ENCODE assay signal across 8 mouse cellular contexts in genomic region chr7:30169583-30170282, GRCm38 (mm10). TPM values are rescaled to one million over a fixed set of nuclear protein-coding genes. Genes with fewer than 3 reads are reported as not detected.
DNase-seq lines count a peak whose midpoint lies in the region; ATAC-seq lines count a peak whose summit lies in the region.

TSS of gene Zfp146 (minus strand) at chr7:30169750.

- H3K9me3 ChIP-seq in forebrain, embryonic 11.5 days (ENCODE audit: control insufficient read depth, low read length) = peaks cover 27% of the 10 kb centered on the region
- H3K9me3 ChIP-seq in heart, embryonic 16.5 days (replicated peaks; ENCODE audit: control insufficient read depth, low read length) = peaks cover 7% of the 10 kb centered on the region
- no peaks in the 10 kb centered on the region for H3K9me3 ChIP-seq in liver, embryonic 15.5 days (replicated peaks)
- H3K9me3 ChIP-seq in neural tube, embryonic 12.5 days = peaks cover 25% of the 10 kb centered on the region

- WGBS in forebrain, embryonic 11.5 days = under 1% methylated on average over 36 of the region's 36 CpGs
- under 1% methylated on average over 36 of the region's 36 CpGs for WGBS in heart, embryonic 16.5 days
- WGBS in liver, embryonic 15.5 days (ENCODE audit: insufficient replicate concordance) = under 1% methylated on average over 36 of the region's 36 CpGs
- under 1% methylated on average over 36 of the region's 36 CpGs for WGBS in neural tube, embryonic 12.5 days

- H3K4me2 ChIP-seq in forebrain, embryonic 11.5 days (ENCODE audit: low read depth, low read length, severe bottlenecking) = peak within 1 kb of the TSS; percentile 73
- H3K4me2 ChIP-seq in heart, embryonic 16.5 days (ENCODE audit: low read depth, low read length) = peak within 1 kb of the TSS; percentile 80
- peak within 1 kb of the TSS; percentile 87 for H3K4me2 ChIP-seq in liver, embryonic 15.5 days
- peak within 1 kb of the TSS; percentile 66 for H3K4me2 ChIP-seq in neural tube, embryonic 12.5 days (replicated peaks)

- peak; percentile 97 for ATAC-seq in forebrain, embryonic 11.5 days (replicated peaks; ENCODE audit: low FRiP score)
- peak; percentile 98 for ATAC-seq in heart, embryonic 16.5 days (replicated peaks; ENCODE audit: extremely low read depth, insufficient read depth, low FRiP score)
- peak; percentile 99 for ATAC-seq in liver, embryonic 15.5 days (ENCODE audit: insufficient read depth)
- ATAC-seq in neural tube, embryonic 12.5 days (ENCODE audit: low FRiP score, low read depth) = peak; percentile 97

- H3K4me3 ChIP-seq in forebrain, embryonic 11.5 days (ENCODE audit: low read depth, low read length) = peak within 1 kb of the TSS; percentile 47
- H3K4me3 ChIP-seq in heart, embryonic 16.5 days (ENCODE audit: low read length) = peak within 1 kb of the TSS; percentile 69
- peak within 1 kb of the TSS; percentile 90 for H3K4me3 ChIP-seq in liver, embryonic 15.5 days (replicated peaks)
- H3K4me3 ChIP-seq in neural tube, embryonic 12.5 days = peak within 1 kb of the TSS; percentile 63

- peaks cover 3% of the 10 kb centered on the region; the same call in 1 of the 2 replicates for H3K4me1 ChIP-seq in forebrain, embryonic 11.5 days (replicated peaks; ENCODE audit: control insufficient read depth, insufficient read depth, low read length)
- H3K4me1 ChIP-seq in heart, embryonic 16.5 days (ENCODE audit: control insufficient read depth, insufficient read depth, low read length) = peaks cover 21% of the 10 kb centered on the region
- H3K4me1 ChIP-seq in liver, embryonic 15.5 days (replicated peaks) = peaks cover 30% of the 10 kb centered on the region
- H3K4me1 ChIP-seq in neural tube, embryonic 12.5 days = peaks cover 6% of the 10 kb centered on the region

- H3K27ac ChIP-seq in forebrain, embryonic 11.5 days (ENCODE audit: low read depth, low read length) = peak within 1 kb of the TSS; percentile 60
- H3K27ac ChIP-seq in heart, embryonic 16.5 days (ENCODE audit: low read length) = peak within 1 kb of the TSS; percentile 89
- H3K27ac ChIP-seq in liver, embryonic 15.5 days (replicated peaks) = peak within 1 kb of the TSS; percentile 87
- H3K27ac ChIP-seq in neural tube, embryonic 12.5 days = peak within 1 kb of the TSS; percentile 83

- peak within 1 kb of the TSS; percentile 70 for H3K9ac ChIP-seq in forebrain, embryonic 11.5 days (ENCODE audit: low read length)
- peak within 1 kb of the TSS; percentile 83 for H3K9ac ChIP-seq in heart, embryonic 16.5 days (ENCODE audit: low read length)
- H3K9ac ChIP-seq in liver, embryonic 15.5 days = peak within 1 kb of the TSS; percentile 90
- peak within 1 kb of the TSS; percentile 82 for H3K9ac ChIP-seq in neural tube, embryonic 12.5 days

- peak; percentile 79 to 89 for DNase-seq in CD8-positive naive resting alpha-beta T cell, adult 2 months (ENCODE audit: low read depth in 2 of 2, low spot score in 2 of 2)
- peak; percentile 90 for DNase-seq in c-Kit-positive CD71-positive TER-119-negative erythroid progenitor cells, embryonic 14.5 days (ENCODE audit: low read depth)
- DNase-seq in forebrain, embryonic 11.5 days (ENCODE audit: low spot score) = peak; percentile 94
- DNase-seq in kidney, postnatal 36 days = peak; percentile 96 to 97
- peak; percentile 99 for DNase-seq in telencephalon, adult 2 months (ENCODE audit: low read depth, low spot score)

- H3K36me3 ChIP-seq in forebrain, embryonic 11.5 days (ENCODE audit: control insufficient read depth, insufficient read depth, low read length) = peaks cover 25% of the 10 kb centered on the region
- peaks cover 19% of the 10 kb centered on the region for H3K36me3 ChIP-seq in heart, embryonic 16.5 days (ENCODE audit: control insufficient read depth, insufficient read depth)
- H3K36me3 ChIP-seq in liver, embryonic 15.5 days (replicated peaks) = peaks cover 26% of the 10 kb centered on the region
- H3K36me3 ChIP-seq in neural tube, embryonic 12.5 days = peaks cover 32% of the 10 kb centered on the region

- no peaks in the 10 kb centered on the region for H3K27me3 ChIP-seq in forebrain, embryonic 11.5 days (ENCODE audit: control insufficient read depth, insufficient read depth, low read length)
- H3K27me3 ChIP-seq in heart, embryonic 16.5 days (ENCODE audit: control insufficient read depth, insufficient read depth, low read length) = no peaks in the 10 kb centered on the region
- H3K27me3 ChIP-seq in liver, embryonic 15.5 days = no peaks in the 10 kb centered on the region
- H3K27me3 ChIP-seq in neural tube, embryonic 12.5 days (replicated peaks) = no peaks in the 10 kb centered on the region

RNA-seq across cellular contexts. Expression of gene Zfp146, which starts in this region (rescaled TPM):
- polyA plus RNA-seq in forebrain, embryonic 11.5 days (2014; fragmentation: Nextera tagmentation; extraction: Ambion mirVana) = 14.0 and 15.5 TPM in 2 replicates
- polyA plus RNA-seq in heart, embryonic 16.5 days (2015; fragmentation: Nextera tagmentation; extraction: Ambion mirVana) = 7.2 and 7.3 TPM in 2 replicates
- polyA plus RNA-seq in liver, embryonic 15.5 days (2015; fragmentation: Nextera tagmentation; extraction: Ambion mirVana) = 4.2 and 4.5 TPM in 2 replicates
- polyA plus RNA-seq in neural tube, embryonic 12.5 days (2016; fragmentation: Nextera tagmentation; extraction: Ambion mirVana) = 14.6 and 15.6 TPM in 2 replicates

Comparison
In these comparisons a context has a peak if more than half of its experiments do, and no peak if none do; other contexts are left out.
1. Peak in every context shown above with its lines: DNase-seq, ATAC-seq, H3K4me3 ChIP-seq and H3K27ac ChIP-seq.